Mouse (Mus musculus): ENCODE results near the gene Slc35f6.

Gene Slc35f6

DNA sequence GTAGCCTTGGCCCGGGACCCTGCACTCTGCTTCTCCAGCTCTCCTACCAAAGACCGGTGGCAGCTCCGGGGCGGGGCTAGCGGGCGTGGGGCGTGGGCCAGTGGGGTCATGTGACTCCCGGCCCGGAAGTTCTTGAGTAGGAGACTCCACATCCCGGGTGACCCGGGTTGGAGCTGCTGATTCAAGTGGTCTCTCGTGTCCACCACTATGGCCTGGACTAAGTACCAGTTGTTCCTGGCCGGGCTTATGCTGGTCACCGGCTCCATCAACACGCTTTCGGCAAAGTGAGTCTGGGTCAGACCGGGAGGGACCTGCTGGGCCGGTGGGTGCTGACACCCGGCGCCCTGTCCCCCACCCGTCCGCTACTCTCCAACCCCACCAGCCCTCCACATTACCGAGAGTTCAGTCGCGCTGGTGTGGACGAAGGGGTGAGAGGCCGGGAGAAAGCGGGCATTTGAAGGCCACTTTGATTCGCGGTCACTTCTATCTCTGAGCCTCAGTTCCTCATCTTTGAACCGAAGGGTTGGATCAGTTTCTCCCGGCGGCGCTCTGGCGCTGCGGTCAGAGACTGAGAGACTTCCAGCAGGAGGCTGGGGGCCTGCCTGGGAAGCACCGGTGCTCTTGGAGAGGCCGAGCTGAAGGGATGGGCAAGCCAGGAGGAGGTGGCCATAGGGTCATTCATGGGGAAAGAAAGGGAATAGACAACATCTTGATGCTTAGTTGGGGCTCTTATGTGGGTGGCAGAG is at the start of gene Slc35f6:
Slc35f6 (plus strand) TSS at position 119 of the 746 bp plus-strand sequence.
- DNase-seq (ENCODE audit: low spot score) = peak; percentile 83

DNA sequence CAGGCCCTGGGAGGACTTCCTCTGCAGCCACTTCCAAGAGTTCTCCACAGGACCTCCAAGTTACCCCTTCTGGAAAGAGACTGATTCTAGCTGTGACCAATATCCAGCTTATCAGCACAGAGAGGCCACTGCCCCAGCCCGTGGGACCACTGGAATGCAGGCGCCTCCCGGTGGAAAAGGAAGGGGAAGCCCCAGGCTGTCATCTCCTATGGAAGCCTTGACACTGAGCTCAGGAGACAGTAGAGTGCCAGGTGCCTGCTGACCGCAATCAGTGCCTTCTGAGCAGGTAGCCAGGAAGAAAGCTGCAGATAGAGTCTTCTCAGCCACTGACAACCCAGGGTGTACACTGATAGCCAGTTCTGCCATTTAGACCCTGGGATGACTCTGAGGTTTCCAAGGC is 46.3 kb upstream of the Slc35f6 start:
- no peak for DNase-seq (ENCODE audit: low spot score)

DNA sequence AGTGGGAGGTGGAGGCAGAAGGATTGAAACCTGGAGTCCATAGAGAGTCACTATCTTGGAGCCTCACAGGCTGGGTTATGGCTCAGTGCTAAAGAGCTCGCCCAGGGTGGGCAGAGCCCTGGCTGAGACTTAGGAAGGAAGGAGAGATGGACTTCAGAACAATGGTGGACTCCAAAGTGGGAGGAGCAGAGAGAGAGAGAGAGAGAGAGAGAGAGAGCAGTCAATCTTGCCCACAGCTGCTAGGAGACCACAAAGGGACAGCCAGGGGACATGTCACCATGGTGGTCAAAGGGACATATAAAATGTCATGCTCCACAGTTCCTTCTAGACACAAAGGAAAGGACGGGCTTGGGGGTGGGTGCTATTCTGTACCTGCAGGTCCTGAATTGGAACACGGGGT is 44.5 kb upstream of the Slc35f6 start:
- DNase-seq (ENCODE audit: low spot score) = no peak

DNA sequence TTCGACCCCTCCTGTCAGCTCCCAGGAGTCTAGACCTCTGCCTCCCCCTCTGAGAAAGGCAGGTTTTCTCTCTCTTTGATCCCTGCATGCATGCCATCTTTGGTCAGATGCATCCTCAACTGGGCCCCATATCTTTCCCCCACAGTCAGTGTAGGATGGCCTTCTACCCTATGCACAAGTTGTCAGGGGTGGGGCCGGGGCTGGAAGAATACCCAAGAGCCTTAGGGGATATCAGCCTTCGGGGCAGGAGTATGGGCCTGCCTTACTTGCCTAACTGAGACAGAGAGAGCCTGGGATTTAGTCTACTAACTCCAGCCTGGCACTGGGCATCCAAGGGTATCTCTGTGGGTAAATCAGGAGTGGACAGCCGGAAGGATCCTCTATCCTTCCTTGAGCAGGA is 43.8 kb upstream of the Slc35f6 start:
- DNase-seq (ENCODE audit: low spot score) = no peak

DNA sequence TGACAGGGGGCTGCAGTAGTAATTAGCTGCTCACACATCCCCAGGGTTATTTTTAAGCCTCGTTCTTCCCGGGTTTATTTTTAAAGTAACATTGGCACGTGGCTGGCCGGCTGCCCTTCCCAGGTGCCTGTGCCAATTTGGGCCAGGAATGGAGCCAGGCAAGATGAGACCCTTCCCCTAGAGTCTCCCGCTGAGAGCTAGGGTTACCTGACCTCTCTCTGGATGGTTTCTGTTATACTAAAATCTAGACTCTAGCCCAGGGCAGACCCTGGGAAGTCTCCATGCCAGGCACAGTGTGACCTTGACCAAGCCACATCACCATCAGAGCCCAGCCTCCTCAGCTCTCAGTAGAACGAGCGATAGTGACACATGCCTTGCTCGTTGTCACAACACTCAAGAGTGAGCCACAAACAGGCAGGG is 43.0 kb upstream of the Slc35f6 start:
- no peak for DNase-seq (ENCODE audit: low spot score)

DNA sequence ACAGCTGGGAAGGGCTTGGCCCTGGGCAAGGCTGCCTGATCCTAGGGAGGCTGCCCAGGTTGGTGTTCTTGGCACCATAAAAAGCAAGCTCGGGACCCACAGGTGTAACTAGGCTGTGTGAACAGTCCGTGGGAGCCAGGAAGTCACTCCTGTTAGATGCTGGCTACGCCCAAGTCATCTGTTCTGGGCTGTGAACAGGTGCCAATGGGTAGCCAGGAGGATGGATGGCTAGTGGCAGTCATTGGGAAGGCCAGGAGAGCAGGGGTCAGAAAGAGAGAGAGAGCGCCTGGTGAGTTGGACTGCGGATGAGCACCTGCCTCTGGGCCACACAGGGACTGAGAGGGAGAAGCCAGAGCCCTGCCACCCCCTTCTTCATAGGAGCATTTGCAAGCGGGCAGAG is 42.1 kb upstream of the Slc35f6 start:
- DNase-seq (ENCODE audit: low spot score) = no peak

DNA sequence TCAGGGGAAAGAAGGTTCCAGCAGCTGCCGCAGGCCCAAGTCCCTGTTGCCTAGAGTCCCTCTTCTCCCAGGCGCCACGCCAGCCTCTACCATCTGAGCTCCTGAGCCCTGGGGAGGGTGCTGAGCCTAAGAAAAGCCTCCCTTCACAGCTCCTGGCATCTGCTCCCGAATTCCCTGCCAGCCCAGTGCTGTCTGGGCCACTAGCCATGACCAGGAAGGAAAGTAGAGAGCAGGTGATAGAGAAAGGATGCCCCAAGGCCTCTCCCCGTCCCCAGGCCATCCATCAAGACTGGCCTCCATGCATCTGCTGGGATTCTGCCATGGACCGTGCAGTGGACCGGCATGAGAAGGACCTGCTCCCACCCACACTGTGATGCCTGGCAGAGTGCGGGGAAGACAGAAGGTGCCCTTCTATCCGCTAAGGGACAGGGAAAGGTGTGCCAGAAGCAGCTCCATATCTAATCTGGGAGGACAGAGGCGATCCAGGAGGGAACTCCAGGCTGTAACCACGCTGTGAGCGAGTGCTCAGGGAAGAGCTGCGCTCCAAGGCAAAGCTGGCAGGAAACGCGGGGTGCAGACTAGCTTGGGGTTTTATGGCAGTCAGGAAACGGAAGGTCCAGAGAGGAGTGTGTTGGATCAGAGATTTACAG is 41.2 kb upstream of the Slc35f6 start:
- DNase-seq (ENCODE audit: low spot score) = no peak

DNA sequence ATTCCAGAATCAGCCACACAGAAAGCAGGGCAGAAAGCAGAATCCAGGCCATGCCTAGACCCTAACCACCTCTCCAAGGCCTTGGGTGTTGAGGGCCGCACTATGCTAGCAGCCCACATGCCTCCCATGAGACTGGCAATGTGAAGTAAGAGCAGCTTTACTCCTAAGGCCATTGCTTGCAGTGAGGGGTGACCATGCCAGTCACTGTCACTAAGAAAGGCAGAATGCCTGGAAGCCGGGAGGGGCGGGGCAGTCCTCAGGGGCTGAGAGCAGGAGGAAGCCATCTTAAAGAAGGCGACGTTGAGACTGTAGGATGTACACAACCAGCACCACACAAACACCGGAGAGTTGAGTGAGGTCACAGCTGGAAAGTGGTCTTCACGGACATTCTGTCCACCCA is 38.6 kb upstream of the Slc35f6 start:
- no peak for DNase-seq (ENCODE audit: low spot score)

DNA sequence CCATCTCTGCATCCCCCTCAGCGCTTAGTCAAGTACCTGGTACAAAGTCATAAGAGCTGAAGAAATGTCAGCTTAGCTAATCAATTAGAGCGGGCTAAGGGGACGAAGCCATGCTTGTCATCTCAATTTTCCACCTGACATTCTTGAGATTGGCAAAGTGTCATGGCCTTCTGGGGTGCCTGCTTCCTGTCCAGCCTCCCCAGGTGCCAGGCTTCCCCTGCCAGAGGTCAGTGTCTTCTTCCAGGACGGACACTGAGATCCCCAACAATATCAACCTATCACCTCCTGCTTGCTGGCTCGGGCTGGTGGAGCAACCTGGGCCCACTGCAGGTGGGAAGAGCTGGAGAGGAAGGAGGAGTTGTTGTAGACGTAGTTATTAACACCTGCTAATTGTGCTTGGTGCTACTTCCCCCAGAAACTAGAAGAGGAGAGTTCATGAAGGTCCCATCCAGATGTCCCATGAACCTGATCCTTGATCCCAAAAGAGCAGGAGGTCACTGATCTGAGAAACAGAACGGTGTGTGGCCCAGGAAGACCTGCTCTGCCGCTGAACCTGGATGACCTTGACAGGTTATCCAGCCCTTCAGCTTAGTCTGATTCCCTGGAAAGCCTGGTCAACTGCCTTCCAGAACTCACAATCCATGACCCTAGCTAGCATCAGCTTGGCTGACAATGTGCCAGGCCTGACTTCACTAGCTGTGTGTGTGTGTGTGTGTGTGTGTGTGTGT is 37.7 kb upstream of the Slc35f6 start:
- no peak for DNase-seq (ENCODE audit: low spot score)

DNA sequence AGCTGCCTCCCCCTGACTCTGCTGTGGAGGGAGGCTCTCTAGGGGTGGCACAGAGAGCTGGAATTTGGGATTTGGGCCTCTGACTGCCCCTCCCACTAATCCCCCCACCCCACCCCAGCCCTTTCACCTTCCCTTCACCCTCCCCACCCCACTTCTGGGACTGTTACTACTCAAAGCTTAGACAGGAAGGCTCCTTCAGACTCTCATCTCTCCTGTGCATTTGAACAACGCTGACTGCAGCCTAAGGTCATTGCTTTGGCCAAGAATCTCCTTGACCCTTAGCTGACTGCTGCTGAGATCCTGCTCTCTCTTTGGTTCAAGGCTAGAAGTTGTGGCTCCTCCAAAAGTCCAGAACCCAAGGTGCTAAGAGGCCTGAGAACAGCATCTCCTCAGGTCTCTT is 36.6 kb upstream of the Slc35f6 start:
- no peak for DNase-seq (ENCODE audit: low spot score)

DNA sequence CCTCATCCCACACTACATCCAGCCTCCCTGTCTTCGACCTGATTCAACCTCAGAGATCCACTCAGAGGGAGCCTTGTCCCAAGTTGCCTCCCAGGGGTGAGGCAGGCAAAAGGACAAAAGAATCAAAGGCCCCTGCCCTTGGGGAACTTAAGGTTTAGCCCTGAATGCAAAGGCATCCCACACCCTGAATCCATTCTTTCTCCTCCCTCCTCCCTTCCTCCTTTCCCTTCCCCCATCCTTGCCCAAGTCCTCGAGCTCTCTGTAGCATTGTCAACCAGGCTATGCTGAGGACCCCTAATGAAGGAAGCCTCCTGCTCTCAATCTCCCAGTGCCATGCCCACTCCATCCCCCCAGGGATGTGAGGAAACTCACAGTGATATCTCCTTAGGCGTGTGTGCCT is 36.0 kb upstream of the Slc35f6 start:
- no peak for DNase-seq (ENCODE audit: low spot score)

DNA sequence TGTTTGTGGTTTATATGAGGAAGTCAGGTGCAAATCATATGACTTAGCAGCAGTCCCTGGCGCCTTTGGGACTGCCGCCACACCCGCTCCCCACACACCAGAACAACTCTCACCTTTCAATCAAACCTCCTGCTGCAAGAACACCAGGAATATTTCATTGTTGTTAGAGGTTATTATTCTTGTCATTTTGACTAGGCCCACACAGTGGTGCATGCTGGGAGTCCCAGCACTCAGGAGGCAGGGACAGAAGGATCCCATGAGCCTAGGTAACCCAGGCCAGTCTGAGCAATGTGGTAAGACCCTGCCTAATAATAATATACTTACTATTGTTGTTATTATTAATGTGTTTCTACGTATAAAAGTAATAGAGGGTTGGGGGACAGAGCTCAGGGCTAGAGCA is 35.2 kb upstream of the Slc35f6 start:
- DNase-seq (ENCODE audit: low spot score) = no peak

DNA sequence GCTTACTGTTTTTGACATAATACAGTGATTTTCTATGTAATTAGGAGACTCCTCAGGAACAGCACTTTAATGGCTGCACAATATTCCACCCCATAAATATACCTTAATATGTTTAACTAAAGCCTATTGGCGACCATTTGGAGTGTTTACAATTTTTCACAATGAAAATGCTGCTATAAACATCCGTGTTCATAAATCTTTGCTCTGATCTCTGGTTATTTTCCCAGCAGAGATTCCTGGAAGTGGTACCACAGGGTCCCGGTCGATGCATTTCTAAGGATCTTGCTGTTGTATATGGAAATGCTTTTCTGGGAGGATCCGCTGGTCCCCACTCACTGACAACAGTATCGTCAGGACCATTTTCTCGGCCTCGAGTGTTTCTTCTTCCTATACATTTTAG is 34.5 kb upstream of the Slc35f6 start:
- no peak for DNase-seq (ENCODE audit: low spot score)

DNA sequence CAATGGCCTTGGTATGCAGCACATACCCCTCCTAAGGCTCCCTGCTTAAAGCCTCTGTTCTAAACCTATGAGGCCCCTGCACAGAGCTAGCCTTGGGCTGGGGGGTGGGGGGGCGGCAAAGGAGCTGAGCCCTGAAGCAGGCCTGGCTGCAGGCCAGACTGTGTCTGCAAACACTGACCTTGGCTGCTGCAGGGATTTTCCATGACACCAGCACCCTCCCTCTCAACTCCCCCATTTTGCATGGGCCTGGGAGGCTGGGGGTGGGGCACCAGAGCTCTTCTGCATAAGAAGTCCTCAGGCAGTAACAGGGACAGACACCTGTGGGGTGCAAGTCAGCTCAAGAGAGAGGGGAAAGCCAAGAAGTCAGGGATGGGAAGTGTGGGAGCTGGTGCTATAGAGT is 33.5 kb upstream of the Slc35f6 start:
- DNase-seq (ENCODE audit: low spot score) = no peak

DNA sequence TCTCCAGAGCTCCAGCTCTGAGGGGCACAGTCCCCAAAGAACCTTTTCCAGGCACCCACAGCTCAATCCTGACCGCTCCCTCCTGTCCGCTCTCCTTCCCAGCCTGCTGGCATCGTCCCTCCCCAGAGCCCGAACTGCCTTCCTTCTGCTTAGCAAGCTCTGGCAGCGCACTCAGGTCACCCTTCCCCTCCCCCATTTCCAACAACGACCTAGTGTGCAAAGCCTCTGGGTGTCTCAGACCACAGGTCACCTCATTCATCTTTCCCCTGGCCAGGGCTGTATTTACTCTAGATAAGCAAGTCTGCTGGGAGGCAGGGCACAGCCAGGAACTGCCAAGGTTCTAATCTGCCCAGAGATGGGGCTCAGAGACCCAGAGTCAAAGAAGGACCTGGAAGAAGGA is 32.3 kb upstream of the Slc35f6 start:
- DNase-seq (ENCODE audit: low spot score) = no peak

DNA sequence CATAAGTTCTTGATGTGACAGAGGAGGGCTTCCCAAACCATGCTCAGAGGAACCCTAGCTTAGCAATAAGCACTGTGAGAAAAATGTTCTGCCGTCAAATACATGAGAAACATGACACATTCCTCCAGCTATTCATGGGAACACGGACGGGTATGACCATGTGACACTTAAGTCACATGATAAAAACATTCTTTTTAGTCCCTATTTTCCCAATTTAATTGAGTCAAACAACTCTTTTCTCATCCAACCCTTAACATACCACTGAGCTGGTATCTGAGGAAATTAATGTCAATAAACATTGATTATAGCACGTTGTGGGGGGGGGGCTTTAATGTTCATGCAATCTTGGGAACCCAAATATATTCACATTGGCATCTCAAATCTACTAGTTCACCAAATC is 31.9 kb upstream of the Slc35f6 start:
- no peak for DNase-seq (ENCODE audit: low spot score)

DNA sequence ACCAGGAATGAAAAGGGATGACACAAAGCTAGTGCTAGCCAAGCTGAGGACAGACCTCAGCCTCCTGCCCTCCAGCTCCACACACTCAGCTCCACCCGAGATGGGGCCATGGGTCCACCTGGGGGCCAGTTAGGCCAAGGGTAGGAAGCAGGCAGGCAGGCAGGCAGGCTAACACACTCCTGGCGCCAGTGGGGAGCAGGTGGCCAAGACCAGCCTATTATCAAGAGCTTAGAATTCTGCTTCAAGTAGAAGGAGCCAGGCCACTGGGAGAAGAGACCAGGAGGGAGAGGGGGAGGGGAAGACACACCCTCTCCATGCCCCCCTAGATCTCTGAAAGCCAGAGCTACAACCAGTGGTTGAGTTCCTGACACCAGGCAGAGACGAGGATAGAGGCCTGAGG is 31.1 kb upstream of the Slc35f6 start:
- no peak for DNase-seq (ENCODE audit: low spot score)

DNA sequence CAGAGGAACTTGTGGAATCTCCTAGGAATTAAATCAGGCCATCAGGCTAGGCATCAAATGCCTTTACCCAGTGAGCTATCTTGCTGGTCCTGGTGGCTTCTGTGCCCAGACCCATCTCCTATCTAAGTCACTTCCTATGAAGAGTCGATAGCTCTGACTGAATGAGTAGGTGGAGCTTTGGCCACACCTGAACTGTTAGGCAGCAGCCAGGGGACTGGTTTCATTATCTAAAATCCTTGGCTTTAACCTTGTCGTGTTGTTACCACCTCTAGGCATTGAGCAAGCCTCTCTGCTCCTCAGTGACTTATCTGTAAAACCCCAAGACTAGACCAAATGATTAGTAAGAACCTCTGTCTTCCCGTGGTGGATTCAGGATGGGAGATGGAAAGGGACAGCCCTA is 30.4 kb upstream of the Slc35f6 start:
- no peak for DNase-seq (ENCODE audit: low spot score)

DNA sequence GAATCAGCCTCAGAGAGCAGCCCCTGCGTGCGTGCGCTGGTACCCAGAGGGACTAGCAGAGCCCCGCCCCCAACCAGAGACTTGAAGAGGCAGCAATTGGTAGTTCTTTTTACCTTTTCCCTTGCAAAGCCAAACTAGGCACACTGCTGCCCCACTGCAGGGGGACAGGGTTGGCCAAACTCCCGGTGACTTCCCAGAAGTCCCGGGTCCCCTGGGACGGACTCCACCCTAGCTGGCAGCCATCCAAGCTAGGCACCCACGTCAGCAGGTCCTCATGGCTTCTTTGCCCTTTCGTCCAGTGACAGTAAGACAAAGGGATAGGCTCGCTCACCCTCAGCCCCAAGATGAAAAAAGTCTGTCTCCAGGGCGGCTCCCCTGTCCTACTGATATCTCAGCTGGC is 29.9 kb upstream of the Slc35f6 start:
- no peak for DNase-seq (ENCODE audit: low spot score)

DNA sequence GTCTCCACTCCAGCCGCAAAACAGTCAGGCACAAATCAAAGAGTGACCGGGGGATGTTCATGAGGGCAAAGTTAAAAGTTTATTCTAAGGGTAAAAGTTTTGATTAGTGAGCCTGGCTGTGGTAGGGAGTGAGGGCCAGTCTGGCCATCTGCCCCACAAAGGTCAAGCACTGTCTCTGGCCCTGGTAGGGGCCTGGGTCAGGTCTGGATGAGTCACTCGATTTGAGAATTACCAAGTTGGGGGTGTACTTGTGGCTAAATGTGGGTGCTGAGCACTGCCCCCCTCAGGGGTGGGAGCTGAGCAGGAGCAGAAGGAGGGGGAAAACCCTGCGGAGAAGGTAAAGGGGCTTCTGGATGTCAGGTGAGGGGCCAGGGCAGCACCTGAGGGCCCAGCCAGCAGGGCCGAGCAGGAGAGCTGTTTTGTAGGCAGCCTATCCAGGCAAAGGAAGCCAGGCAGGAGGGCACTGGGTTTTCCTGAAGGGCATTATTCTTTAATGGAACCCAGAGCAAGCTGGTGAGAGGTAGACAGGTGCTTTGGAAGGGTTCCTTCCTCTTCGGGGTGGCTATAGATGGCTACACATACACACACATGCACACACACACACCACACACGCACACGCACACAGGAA is 29.2 kb upstream of the Slc35f6 start:
- no peak for DNase-seq (ENCODE audit: low spot score)

DNA sequence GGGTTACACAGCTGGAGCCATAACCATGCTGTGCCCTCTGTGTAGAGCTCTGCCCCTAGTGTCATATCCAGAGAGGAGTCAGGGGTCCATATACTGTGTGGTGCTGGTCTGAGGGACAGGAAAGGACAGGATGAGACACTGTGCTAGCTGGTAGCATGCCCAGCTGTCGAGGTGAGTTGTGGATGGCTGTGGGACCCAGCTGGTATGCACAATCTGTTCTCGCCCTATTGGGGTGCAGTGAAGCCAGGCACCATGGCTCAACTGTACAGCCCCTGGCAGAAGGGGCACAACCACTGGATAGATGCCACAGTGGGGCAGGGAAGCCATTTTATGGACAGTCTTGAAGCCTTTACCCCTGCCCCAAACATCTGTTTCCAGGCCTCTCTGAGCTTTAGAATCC is 28.5 kb upstream of the Slc35f6 start:
- no peak for DNase-seq (ENCODE audit: low spot score)

DNA sequence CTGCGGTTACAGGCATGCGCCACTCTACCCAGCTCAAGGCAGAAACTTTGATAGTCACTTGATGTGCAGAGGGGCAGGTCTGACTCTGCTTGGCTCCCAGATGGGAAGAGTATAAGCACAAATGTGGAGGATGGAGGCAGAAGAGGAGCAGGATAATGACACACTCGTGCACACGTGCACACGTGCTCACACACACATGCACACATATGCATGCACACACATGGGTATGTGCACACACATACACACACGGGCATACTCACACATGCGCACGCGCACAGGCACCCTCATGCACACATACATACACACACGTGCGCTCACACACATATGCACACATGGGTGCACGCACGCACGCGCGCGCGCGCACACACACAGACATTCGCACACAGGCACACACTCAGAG is 27.2 kb upstream of the Slc35f6 start:
- no peak for DNase-seq (ENCODE audit: low spot score)

DNA sequence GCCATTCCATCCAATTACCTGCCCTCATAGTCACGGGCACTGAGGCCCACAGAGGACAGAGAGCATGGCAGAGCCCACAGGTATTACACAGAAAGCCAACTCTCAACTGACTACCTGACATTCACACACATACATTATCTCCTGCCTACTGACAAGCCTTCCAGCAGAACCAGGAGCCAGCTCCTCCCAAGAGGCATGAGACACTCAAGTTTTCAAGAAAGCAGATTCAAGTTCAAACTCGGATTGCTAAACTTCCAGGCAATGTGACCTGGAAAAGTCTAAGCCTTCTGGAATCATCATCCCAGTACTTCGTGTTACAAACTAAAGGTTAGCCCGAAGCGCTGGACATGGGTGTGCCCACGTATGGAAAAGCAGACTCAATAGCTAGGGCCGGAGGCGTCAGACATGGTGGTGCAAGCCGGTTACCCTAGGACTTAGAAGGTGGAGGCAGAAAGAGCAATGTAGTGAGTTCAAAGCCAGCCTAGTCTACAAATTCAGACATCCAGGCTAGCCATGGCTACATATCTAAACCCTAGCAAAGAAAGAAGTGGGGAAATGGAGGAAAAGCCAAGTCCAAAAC is 26.4 kb upstream of the Slc35f6 start:
- no peak for DNase-seq (ENCODE audit: low spot score)
